Mouse (Mus musculus): ENCODE measurements around the gene 4933427D14Rik. TPM values are rescaled to one million over a fixed set of nuclear protein-coding genes. Genes with fewer than 3 reads are reported as not detected.

The 4933427D14Rik gene
- polyA plus RNA-seq, 1 experiment from 2014 or later: 24.3 TPM

- no peaks in the 10 kb centered on the region for H3K36me3 ChIP-seq (ENCODE audit: control insufficient read depth, insufficient read depth)
- no peaks in the 10 kb centered on the region for H3K9me3 ChIP-seq (ENCODE audit: control insufficient read depth, low read length)
- H3K27me3 ChIP-seq (replicated peaks; ENCODE audit: control insufficient read depth, insufficient read depth, low read length): peaks cover 16% of the 10 kb centered on the region
- H3K4me1 ChIP-seq (replicated peaks; ENCODE audit: control insufficient read depth, insufficient read depth, low read length): peaks cover 28% of the 10 kb centered on the region
- no peak overlapping the region for H3K4me3 ChIP-seq (replicated peaks; ENCODE audit: low read length)
- H3K9ac ChIP-seq (replicated peaks; ENCODE audit: low read depth, low read length): no peak overlapping the region
- 8% methylated on average over 11 of the region's 11 CpGs for WGBS
- H3K27ac ChIP-seq (ENCODE audit: low read length): no peak overlapping the region
- peak overlapping the region; percentile 6; the same call in 1 of the 2 replicates for H3K4me2 ChIP-seq (ENCODE audit: low read length)
- no peak for ATAC-seq
Observed at GRCm38 (mm10) chr11:72130021-72130420, 77.2 kb downstream of the 4933427D14Rik start.

GRCm38 (mm10) chr11:72129032-72129894, 78.0 kb downstream of the 4933427D14Rik start:
- H3K27ac ChIP-seq (ENCODE audit: low read length): no peak overlapping the region
- ATAC-seq: no peak
- WGBS: 59% methylated on average over 8 of the region's 8 CpGs
- H3K36me3 ChIP-seq (ENCODE audit: control insufficient read depth, insufficient read depth): no peaks in the 10 kb centered on the region
- no peak overlapping the region for H3K4me2 ChIP-seq (ENCODE audit: low read length)
- H3K4me1 ChIP-seq (replicated peaks; ENCODE audit: control insufficient read depth, insufficient read depth, low read length): peaks cover 24% of the 10 kb centered on the region
- H3K9ac ChIP-seq (replicated peaks; ENCODE audit: low read depth, low read length): no peak overlapping the region
- H3K9me3 ChIP-seq (ENCODE audit: control insufficient read depth, low read length): no peaks in the 10 kb centered on the region
- H3K4me3 ChIP-seq (replicated peaks; ENCODE audit: low read length): no peak overlapping the region
- peaks cover 10% of the 10 kb centered on the region for H3K27me3 ChIP-seq (replicated peaks; ENCODE audit: control insufficient read depth, insufficient read depth, low read length)

DNA sequence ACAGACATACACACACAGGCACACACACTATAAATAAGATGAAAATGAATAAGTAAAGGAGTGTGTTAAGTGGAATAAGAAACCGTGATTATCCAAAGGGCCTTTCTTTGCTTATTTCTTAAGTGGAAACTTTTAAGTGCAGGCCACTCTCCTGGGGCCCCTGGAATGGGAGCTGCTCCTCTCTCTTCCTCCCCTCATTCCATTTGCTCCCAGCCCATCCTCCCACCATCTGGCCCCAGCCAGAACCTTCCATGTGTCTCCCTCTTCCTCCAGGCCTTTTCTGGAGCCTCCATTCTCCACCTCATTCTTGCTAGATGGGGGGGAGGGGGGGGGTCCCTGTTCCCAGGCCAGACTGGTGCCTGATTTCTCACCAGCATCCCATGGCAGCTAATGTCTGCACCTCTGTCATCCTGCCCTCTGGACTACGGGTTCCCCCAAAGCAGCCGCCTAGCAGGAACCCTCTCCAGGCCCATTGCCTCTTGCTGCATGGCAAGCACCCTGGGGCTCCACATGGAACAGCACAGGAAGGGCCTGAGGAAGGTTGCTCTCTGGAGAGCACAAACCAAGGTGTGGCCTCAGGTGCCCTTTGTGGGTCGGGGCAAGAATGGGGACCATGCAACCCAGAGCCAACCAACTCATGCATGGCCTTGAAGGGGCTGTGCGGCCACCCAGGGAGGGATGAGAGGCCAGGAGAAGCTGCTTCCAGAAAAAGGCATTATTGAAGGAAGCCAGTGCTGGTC, 79.6 kb downstream of the 4933427D14Rik start:
- H3K36me3 ChIP-seq (ENCODE audit: control insufficient read depth, insufficient read depth): no peaks in the 10 kb centered on the region

DNA sequence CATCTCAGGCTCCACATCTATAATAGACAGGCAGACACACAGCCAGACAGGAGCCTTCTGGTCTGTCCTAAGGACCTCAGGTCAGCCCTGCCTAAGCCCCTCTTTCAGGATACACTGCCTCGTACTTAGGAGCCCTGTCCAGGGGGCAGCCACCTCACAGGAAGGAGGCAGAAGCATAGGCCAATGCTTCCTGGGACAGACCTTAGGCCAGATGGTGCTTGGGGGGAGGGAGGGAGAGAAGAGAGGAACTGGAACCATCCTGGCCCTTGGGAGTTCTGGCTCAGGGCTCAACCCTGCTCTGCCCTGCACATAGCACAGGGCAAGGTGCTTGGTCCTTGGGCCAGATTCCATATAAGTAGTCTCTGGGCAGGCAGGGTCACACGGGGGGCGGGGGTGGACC, 81.5 kb downstream of the 4933427D14Rik start:
- no peak for ATAC-seq
- Histone ChIP-seq H3K9ac (replicated peaks; ENCODE audit: low read depth, low read length) (no peak overlapping the region), H3K4me3 (replicated peaks; ENCODE audit: low read length) (no peak overlapping the region), H3K36me3 (ENCODE audit: control insufficient read depth, insufficient read depth) (no peaks in the 10 kb centered on the region), H3K27me3 (replicated peaks; ENCODE audit: control insufficient read depth, insufficient read depth, low read length) (no peaks in the 10 kb centered on the region), H3K4me2 (ENCODE audit: low read length) (no peak overlapping the region), H3K27ac (ENCODE audit: low read length) (no peak overlapping the region), H3K4me1 (replicated peaks; ENCODE audit: control insufficient read depth, insufficient read depth, low read length) (peaks cover 15% of the 10 kb centered on the region), H3K9me3 (ENCODE audit: control insufficient read depth, low read length) (no peaks in the 10 kb centered on the region)
- WGBS: 81% methylated on average over 3 of the region's 3 CpGs

More for the DNA sequence above, 79.6 kb downstream of the 4933427D14Rik start:
- Histone ChIP-seq H3K4me3 (replicated peaks; ENCODE audit: low read length) (no peak overlapping the region), H3K4me1 (replicated peaks; ENCODE audit: control insufficient read depth, insufficient read depth, low read length) (peaks cover 22% of the 10 kb centered on the region), H3K4me2 (ENCODE audit: low read length) (no peak overlapping the region), H3K27ac (ENCODE audit: low read length) (no peak overlapping the region), H3K27me3 (replicated peaks; ENCODE audit: control insufficient read depth, insufficient read depth, low read length) (no peaks in the 10 kb centered on the region), H3K9me3 (ENCODE audit: control insufficient read depth, low read length) (no peaks in the 10 kb centered on the region), H3K9ac (replicated peaks; ENCODE audit: low read depth, low read length) (no peak overlapping the region)
- 82% methylated on average over 5 of the region's 5 CpGs for WGBS
- no peak for ATAC-seq

DNA sequence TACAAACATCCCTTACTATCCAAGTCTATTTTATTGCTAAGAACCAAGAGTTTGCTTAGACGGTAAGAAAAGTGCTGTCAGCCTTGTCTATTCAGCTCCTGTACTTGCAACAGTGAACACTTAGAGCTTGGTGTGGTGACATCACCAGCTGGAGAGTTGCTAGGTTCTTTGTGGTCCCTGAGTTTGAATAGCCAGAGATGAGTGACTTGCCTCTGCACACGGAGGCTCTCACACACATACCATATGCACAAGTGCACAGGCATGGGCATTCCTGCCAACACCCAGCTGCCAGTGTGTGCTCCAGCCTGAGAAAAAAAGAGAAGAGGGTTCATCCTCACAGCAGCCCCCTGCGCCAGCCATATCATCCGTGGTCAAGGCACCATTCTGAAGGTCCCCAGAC, 83.7 kb downstream of the 4933427D14Rik start:
- H3K4me3 ChIP-seq (replicated peaks; ENCODE audit: low read length): no peak overlapping the region
- no peaks in the 10 kb centered on the region for H3K36me3 ChIP-seq (ENCODE audit: control insufficient read depth, insufficient read depth)
- ATAC-seq: no peak
- no peak overlapping the region for H3K4me2 ChIP-seq (ENCODE audit: low read length)
- H3K27me3 ChIP-seq (replicated peaks; ENCODE audit: control insufficient read depth, insufficient read depth, low read length): no peaks in the 10 kb centered on the region
- H3K9me3 ChIP-seq (ENCODE audit: control insufficient read depth, low read length): no peaks in the 10 kb centered on the region
- H3K4me1 ChIP-seq (replicated peaks; ENCODE audit: control insufficient read depth, insufficient read depth, low read length): no peaks in the 10 kb centered on the region; the same call in 1 of the 2 replicates
- H3K9ac ChIP-seq (replicated peaks; ENCODE audit: low read depth, low read length): no peak overlapping the region
- 60% methylated on average over 4 of the region's 4 CpGs for whole genome bisulfite sequencing
- H3K27ac ChIP-seq (ENCODE audit: low read length): no peak overlapping the region

DNA sequence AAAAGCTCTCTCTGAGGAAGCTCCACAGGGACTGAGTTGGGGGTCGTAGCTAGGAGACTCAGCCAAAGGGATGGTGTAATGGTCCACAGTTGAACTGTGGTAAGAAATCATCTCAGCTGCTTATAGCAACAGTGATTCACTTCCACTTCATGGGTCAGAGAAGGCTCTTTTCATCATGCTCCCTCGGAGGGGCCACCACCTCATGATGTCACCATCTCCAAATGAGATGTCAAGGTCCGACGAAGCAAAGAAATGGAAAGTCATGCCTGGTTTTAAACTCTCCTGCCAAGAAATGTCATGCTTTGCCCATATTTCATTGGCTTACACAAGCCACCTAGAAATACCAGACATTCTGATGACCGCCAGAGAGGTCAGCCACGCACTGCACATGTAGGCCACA, 86.9 kb downstream of the 4933427D14Rik start:
- no peaks in the 10 kb centered on the region for H3K36me3 ChIP-seq (ENCODE audit: control insufficient read depth, insufficient read depth)
- ATAC-seq: no peak
- H3K9ac ChIP-seq (replicated peaks; ENCODE audit: low read depth, low read length): no peak overlapping the region
- 96% methylated on average over 6 of the region's 6 CpGs for WGBS
- H3K9me3 ChIP-seq (ENCODE audit: control insufficient read depth, low read length): no peaks in the 10 kb centered on the region
- no peak overlapping the region for H3K4me2 ChIP-seq (ENCODE audit: low read length)
- H3K4me3 ChIP-seq (replicated peaks; ENCODE audit: low read length): no peak overlapping the region
- H3K27me3 ChIP-seq (replicated peaks; ENCODE audit: control insufficient read depth, insufficient read depth, low read length): no peaks in the 10 kb centered on the region
- H3K4me1 ChIP-seq (replicated peaks; ENCODE audit: control insufficient read depth, insufficient read depth, low read length): 0 out of 2 replicates have a peak, but pooled peaks cover 3% of the 10 kb centered on the region
- no peak overlapping the region for H3K27ac ChIP-seq (ENCODE audit: low read length)

DNA sequence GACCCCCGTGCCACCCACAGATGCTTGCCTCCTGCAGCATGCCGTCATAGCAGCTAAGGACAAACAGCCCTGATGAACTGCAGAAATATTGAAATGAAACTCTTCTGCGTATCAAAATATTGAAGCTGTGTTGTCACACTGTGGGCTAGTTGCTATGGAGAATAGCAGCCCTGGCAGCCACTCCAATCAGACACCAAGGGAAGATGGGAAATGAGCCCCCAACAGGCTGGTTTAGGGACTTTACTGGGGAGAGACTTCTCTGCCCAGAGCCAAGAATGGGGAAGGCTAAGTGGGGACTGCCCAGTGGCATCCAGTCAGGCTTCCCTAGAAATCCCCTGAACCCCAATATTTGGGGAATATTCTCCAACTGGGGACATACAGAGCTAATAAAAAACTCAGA, 88.6 kb downstream of the 4933427D14Rik start:
- Histone ChIP-seq H3K4me1 (replicated peaks; ENCODE audit: control insufficient read depth, insufficient read depth, low read length) (0 out of 2 replicates have a peak, but pooled peaks cover 3% of the 10 kb centered on the region), H3K4me3 (replicated peaks; ENCODE audit: low read length) (no peak overlapping the region), H3K9ac (replicated peaks; ENCODE audit: low read depth, low read length) (no peak overlapping the region), H3K27ac (ENCODE audit: low read length) (no peak overlapping the region), H3K4me2 (ENCODE audit: low read length) (no peak overlapping the region), H3K27me3 (replicated peaks; ENCODE audit: control insufficient read depth, insufficient read depth, low read length) (no peaks in the 10 kb centered on the region), H3K9me3 (ENCODE audit: control insufficient read depth, low read length) (no peaks in the 10 kb centered on the region), H3K36me3 (ENCODE audit: control insufficient read depth, insufficient read depth) (no peaks in the 10 kb centered on the region)
- WGBS: 80% methylated on average over 3 of the region's 3 CpGs
- no peak for ATAC-seq

GRCm38 (mm10) chr11:72113296-72113695, 94.0 kb downstream of the 4933427D14Rik start:
- H3K9me3 ChIP-seq (ENCODE audit: control insufficient read depth, low read length): no peaks in the 10 kb centered on the region
- no peaks in the 10 kb centered on the region for H3K27me3 ChIP-seq (replicated peaks; ENCODE audit: control insufficient read depth, insufficient read depth, low read length)
- H3K4me2 ChIP-seq (ENCODE audit: low read length): no peak overlapping the region
- no peak overlapping the region for H3K9ac ChIP-seq (replicated peaks; ENCODE audit: low read depth, low read length)
- no peak for ATAC-seq
- H3K36me3 ChIP-seq (ENCODE audit: control insufficient read depth, insufficient read depth): no peaks in the 10 kb centered on the region
- H3K4me1 ChIP-seq (replicated peaks; ENCODE audit: control insufficient read depth, insufficient read depth, low read length): 0 out of 2 replicates have a peak, but pooled peaks cover 3% of the 10 kb centered on the region
- H3K27ac ChIP-seq (ENCODE audit: low read length): no peak overlapping the region
- 67% methylated on average over 4 of the region's 4 CpGs for WGBS
- H3K4me3 ChIP-seq (replicated peaks; ENCODE audit: low read length): no peak overlapping the region

DNA sequence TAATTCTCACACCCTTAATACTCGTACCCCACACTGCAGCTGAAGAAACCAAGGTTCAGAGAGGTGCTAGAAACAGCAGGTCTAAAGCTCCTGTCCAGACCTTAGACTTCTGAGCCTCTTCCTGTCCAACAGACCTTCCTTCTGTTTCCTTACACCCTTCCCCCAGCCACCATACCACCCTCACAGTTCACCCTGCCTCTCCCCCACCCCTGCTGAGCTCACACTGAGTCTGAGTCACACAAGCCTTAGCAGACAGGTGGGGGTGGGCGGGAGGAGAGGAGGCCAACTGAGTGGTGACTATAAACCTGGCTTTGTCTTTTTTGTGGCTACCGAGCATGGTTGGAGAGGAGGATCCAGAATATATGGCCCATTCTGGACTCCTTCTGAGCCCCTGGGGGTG, 96.5 kb downstream of the 4933427D14Rik start:
- Histone ChIP-seq H3K4me1 (replicated peaks; ENCODE audit: control insufficient read depth, insufficient read depth, low read length) (no peaks in the 10 kb centered on the region), H3K36me3 (ENCODE audit: control insufficient read depth, insufficient read depth) (no peaks in the 10 kb centered on the region), H3K27me3 (replicated peaks; ENCODE audit: control insufficient read depth, insufficient read depth, low read length) (no peaks in the 10 kb centered on the region), H3K27ac (ENCODE audit: low read length) (no peak overlapping the region), H3K9ac (replicated peaks; ENCODE audit: low read depth, low read length) (no peak overlapping the region), H3K9me3 (ENCODE audit: control insufficient read depth, low read length) (no peaks in the 10 kb centered on the region), H3K4me2 (ENCODE audit: low read length) (no peak overlapping the region), H3K4me3 (replicated peaks; ENCODE audit: low read length) (no peak overlapping the region)
- 44% methylated on average over 3 of the region's 3 CpGs for WGBS
- ATAC-seq: no peak
